Mouse (Mus musculus): Measurements from ENCODE around the gene Hpse. TPM values are rescaled to one million over a fixed set of nuclear protein-coding genes. Genes with fewer than 3 reads are reported as not detected.
A peak's percentile ranks its signal among the peaks of the same experiment; 100 is the strongest.

Gene Hpse
- total RNA-seq, 2 experiments from 2014 or later: 2.5 to 2.7 TPM

- no peak for DNase-seq (ENCODE audit: extremely low spot score in 1 of 2, low spot score in 2 of 2)
- intact Hi-C loops (cut with DNase I): no loop called here
Observed at GRCm38 (mm10) chr5:100648546-100648945, 71.0 kb downstream of the Hpse start.

- no peak for DNase-seq (ENCODE audit: extremely low spot score in 1 of 2, low spot score in 2 of 2)
- intact Hi-C loops (cut with DNase I): no loop called here
Observed at GRCm38 (mm10) chr5:100648046-100648445, 71.5 kb downstream of the Hpse start.

GRCm38 (mm10) chr5:100646558-100646957, 73.0 kb downstream of the Hpse start:
- intact Hi-C loops (cut with DNase I): no loop called here
- DNase-seq (ENCODE audit: extremely low spot score in 1 of 2, low spot score in 2 of 2): no peak

- no peak for DNase-seq (ENCODE audit: extremely low spot score in 1 of 2, low spot score in 2 of 2)
- intact Hi-C loops (cut with DNase I): no loop called here
Observed at GRCm38 (mm10) chr5:100643991-100644535, 75.5 kb downstream of the Hpse start.

- DNase-seq (ENCODE audit: extremely low spot score in 1 of 2, low spot score in 2 of 2): peak in 1 of 2 experiments; percentile 55
- intact Hi-C loops (cut with DNase I): no loop called here
Observed at GRCm38 (mm10) chr5:100643253-100643990, 76.1 kb downstream of the Hpse start.

GRCm38 (mm10) chr5:100642316-100642715, 77.2 kb downstream of the Hpse start:
- no peak for DNase-seq (ENCODE audit: extremely low spot score in 1 of 2, low spot score in 2 of 2)
- intact Hi-C loops (cut with DNase I): no loop called here

GRCm38 (mm10) chr5:100638483-100638882, 81.0 kb downstream of the Hpse start:
- intact Hi-C loops (cut with DNase I): no loop called here
- no peak for DNase-seq (ENCODE audit: extremely low spot score in 1 of 2, low spot score in 2 of 2)

- intact Hi-C loops (cut with DNase I): no loop called here
- DNase-seq (ENCODE audit: extremely low spot score in 1 of 2, low spot score in 2 of 2): peak in 1 of 2 experiments; percentile 40
Observed at GRCm38 (mm10) chr5:100636794-100637544, 82.5 kb downstream of the Hpse start.

- DNase-seq (ENCODE audit: extremely low spot score in 1 of 2, low spot score in 2 of 2): no peak
- intact Hi-C loops (cut with DNase I): no loop called here
Observed at GRCm38 (mm10) chr5:100635908-100636307, 83.6 kb downstream of the Hpse start.

- DNase-seq (ENCODE audit: extremely low spot score in 1 of 2, low spot score in 2 of 2): no peak
- intact Hi-C loops (cut with DNase I): no loop called here
Observed at GRCm38 (mm10) chr5:100634885-100635478, 84.5 kb downstream of the Hpse start.

- intact Hi-C loops (cut with DNase I): no loop called here
- no peak for DNase-seq (ENCODE audit: extremely low spot score in 1 of 2, low spot score in 2 of 2)
Observed at GRCm38 (mm10) chr5:100632540-100633129, 86.9 kb downstream of the Hpse start.

Other genes with a start within 250 kb of the Hpse start
- 10 to 100 TPM; 15.5 to 17.7 TPM for gene Lin54, start 219.1 kb downstream of the Hpse start, total RNA-seq (2021)
- 10 to 100 TPM; 77.1 to 77.9 TPM for gene Cops4, start 201.4 kb downstream of the Hpse start, total RNA-seq (2021)
- gene Plac8, start 147.5 kb downstream of the Hpse start, total RNA-seq (2021): not detected
- gene Coq2, start 44.6 kb downstream of the Hpse start, total RNA-seq (2021): 10 to 100 TPM; 59.7 to 59.9 TPM
- 10 to 100 TPM; 17.8 to 19.9 TPM for gene Helq, start 78.9 kb upstream of the Hpse start, total RNA-seq (2021)
- gene Mrps18c, start 78.9 kb upstream of the Hpse start, total RNA-seq (2021): 10 to 100 TPM; 56.0 to 57.8 TPM
- gene Abraxas1, start 101.2 kb upstream of the Hpse start, total RNA-seq (2021): 1 to 10 TPM; 4.8 to 5.7 TPM
- 1 to 10 TPM; 1.7 to 1.8 TPM for gene Gpat3, start 126.0 kb upstream of the Hpse start, total RNA-seq (2021)